Mouse (Mus musculus) inflammation-experienced regulatory T-cells (primary cell): ENCODE data around the gene Slc45a1. TPM values are rescaled to one million over a fixed set of nuclear protein-coding genes. Genes with fewer than 3 reads are reported as not detected.

Experiments used
- polyA plus RNA-seq, 2 experiments: library from polyadenylated mRNA; unstranded; fragments of 100-300 nt; shearing (Covaris generic); gene quantifications; one replicate each; pipeline ENCODE4 v1.2.1; 2017

Gene Slc45a1
- polyA plus RNA-seq = under 1 TPM in 1 of 2 experiments, not detected in 1; 0.36 TPM

GRCm38 (mm10) chr4:150651390-150652277, at the start of gene Slc45a1:
TSS of gene Slc45a1 (minus strand) at chr4:150652174.

Other genes with a start within 250 kb of the Slc45a1 start
- 1 to 10 TPM; 8.2 to 8.9 TPM for gene Errfi1, start 201.7 kb upstream of the Slc45a1 start, polyA plus RNA-seq